Mouse (Mus musculus): Measurements from ENCODE around the gene Olfr1282.
"Not testable (repeated sequence)": the region's sequence is repeated elsewhere in the genome, so short reads cannot be mapped to it uniquely, and the experiment has no call there.

Olfr1282 gene

GRCm38 (mm10) chr2:111335976-111336375 is at the start of gene Olfr1282:
Olfr1282 (minus strand) TSS chr2:111336076.
- no peak for DNase-seq (ENCODE audit: low spot score)

- DNase-seq (ENCODE audit: low spot score), result no peak
Measured at GRCm38 (mm10) chr2:111375222-111375621, 39.3 kb upstream of the Olfr1282 start, which contains the start of gene Olfr1284. Olfr1284 (plus strand) TSS chr2:111375522.

GRCm38 (mm10) chr2:111366490-111366889 is 30.6 kb upstream of the Olfr1282 start, which contains the start of gene Olfr1283:
Olfr1283 (plus strand) TSS chr2:111366790.
- DNase-seq (ENCODE audit: low spot score), result no peak

- DNase-seq (ENCODE audit: low spot score), result not testable (repeated sequence)
Measured at GRCm38 (mm10) chr2:111333721-111334120, 2.2 kb downstream of the Olfr1282 start.

GRCm38 (mm10) chr2:111326220-111326619 is 9.7 kb downstream of the Olfr1282 start, which contains the start of gene Olfr1281:
Olfr1281 (plus strand) TSS chr2:111326520.
- DNase-seq (ENCODE audit: low spot score), result no peak

- no peak for DNase-seq (ENCODE audit: low spot score)
Measured at GRCm38 (mm10) chr2:111313717-111314116, 22.2 kb downstream of the Olfr1282 start, which contains the start of gene Olfr1280. Olfr1280 (plus strand) TSS chr2:111314017.

- no peak for DNase-seq (ENCODE audit: low spot score)
Measured at GRCm38 (mm10) chr2:111300374-111300773, 35.5 kb downstream of the Olfr1282 start, which contains the start of gene Olfr1279. Olfr1279 (plus strand) TSS chr2:111300635.

- no peak for DNase-seq (ENCODE audit: low spot score)
Measured at GRCm38 (mm10) chr2:111298541-111298940, 37.3 kb downstream of the Olfr1282 start.

- no peak for DNase-seq (ENCODE audit: low spot score)
Measured at GRCm38 (mm10) chr2:111289836-111290235, 46.0 kb downstream of the Olfr1282 start, which contains the start of gene Olfr1278. Olfr1278 (plus strand) TSS chr2:111290136.

Data from embryo, embryonic 10.5 days (tissue).